Mouse (Mus musculus): Measurements from ENCODE around the gene Tns1.
A peak's percentile ranks its signal among the peaks of the same experiment; 100 is the strongest.

DNA sequence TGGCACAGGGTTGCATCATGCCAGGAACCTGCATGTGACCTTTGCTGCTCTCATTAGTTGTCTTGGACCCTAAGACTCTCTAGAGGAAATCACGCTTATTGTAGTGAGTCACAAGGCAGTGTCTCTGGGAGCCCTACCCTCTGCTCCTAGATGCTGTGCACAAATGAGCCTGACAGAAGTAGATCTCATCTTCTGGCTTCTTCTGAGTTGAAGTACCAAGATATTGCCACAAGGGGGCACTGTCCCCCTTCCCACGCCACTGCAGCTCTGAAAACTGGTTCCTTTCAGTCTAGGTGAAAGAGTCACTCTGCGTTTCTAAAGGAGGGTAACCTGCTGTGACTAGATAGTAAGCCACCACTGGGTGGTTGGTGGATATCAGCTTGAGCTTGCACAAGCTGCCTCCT lies 222.8 kb downstream of the Tns1 start:
- TF ChIP-seq EP300 (IDR thresholded peaks at IDR 0.05; ENCODE audit: low read length) (no peak), CTCF (conservative IDR thresholded peaks at IDR 0.05 in 1 of 2, IDR thresholded peaks at IDR 0.05 in 1 of 2; ENCODE audit: low read depth in 2 of 2, low read length in 2 of 2) (peak; percentile 88 to 98), POLR2AphosphoS2 (IDR thresholded peaks at IDR 0.05; ENCODE audit: low read depth, low read length) (no peak), ZKSCAN1 (IDR thresholded peaks at IDR 0.05; ENCODE audit: borderline replicate concordance, low read depth, low read length) (no peak), JUN (IDR thresholded peaks at IDR 0.05; ENCODE audit: insufficient read depth, low read depth, low read length) (no peak), ELF1 (IDR thresholded peaks at IDR 0.05; ENCODE audit: low read depth, low read length) (no peak)

All from CH12.LX (cell line).